Mouse (Mus musculus): ENCODE data around the gene Tgfbi.

Tgfbi gene

DNA sequence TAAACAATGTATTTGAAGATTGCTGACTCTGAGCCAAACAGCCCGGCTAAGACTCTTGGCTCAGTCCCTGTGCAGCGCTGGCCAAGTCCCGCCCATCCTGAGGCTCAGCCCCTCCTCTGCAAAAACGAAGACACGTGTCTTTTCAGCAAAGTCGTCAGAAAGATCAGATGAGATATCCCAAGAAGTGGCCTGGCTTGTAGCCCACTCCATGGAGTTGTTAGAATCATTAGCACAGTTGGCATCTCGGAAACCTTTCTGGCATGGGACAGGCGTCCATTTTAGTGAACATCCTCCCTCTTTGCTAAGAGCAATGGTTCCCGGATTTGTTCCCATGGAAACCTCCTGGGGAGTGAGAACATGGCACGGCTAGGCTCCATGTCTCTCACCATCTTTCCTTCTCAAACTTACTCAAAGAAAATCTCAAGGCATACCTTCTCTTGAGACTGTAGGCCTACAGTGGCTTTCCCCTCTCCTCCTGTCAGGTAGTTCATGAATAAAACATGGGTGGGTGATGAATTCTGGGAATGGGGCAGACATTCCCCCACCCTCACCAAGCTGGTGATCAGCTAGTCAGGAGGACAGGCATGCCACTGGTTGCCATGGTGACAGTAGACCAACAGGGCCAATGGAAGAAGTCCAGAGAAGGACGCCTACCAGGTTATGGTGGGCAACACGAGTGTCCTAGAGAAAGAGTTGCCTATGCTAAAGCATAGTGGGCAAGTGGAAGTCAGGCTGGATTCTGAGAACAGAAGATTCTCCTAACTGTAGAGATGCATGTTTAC is 11.3 kb upstream of the Tgfbi start:
- no peak for DNase-seq (ENCODE audit: low spot score)

DNA sequence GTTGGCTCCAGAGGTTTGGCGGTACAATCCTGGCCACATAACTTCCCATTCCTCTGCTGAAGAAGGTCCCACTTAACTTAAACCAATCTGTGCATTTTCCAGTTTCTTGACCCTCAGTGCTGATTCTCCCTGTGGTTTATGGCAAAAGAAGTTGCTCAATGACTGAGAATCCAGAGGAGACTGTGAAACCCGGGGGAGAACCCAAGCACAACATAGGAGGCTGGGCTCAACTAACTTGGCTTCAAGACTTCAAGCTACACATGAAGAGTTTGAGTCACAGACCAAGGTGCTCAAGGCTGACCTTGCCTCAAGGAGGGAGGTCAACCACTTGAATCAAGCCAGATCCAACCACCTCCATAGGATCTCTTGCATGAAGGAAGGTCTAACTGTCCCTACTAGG is 9.8 kb upstream of the Tgfbi start:
- no peak for DNase-seq (ENCODE audit: low spot score)

DNA sequence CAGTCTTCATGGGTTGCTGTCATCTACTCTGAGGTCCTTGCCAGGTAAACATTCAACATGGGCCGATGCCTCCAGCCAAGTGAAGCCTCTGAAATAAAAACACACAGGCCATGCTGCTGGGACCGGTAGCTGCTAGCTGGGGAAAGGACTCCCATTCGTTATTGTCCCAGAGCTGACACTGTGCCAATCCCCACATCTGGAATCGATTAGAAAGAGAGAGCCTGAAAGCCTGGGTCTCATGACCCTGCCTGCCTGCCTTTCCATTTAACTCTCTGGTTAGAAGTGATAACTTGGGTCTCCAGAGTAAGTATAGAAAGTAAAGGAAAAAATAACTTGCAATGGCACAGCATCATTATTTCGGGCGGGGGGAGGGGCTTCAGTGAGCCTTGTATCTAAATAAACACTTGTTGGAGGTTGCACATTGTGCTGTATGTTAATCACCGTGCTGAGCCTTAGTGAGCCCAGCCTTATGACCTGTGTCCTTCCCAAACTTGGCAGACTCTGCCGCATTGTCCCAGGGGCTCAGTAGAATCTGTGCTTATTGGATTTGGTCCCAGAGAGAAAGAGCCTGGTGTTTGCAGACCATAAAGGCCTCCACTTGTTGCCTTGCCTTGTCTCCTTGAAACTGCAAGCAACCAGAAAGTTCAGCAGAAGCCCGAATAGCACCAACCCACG is 9.0 kb upstream of the Tgfbi start:
- DNase-seq (ENCODE audit: low spot score): peak; percentile 86

DNA sequence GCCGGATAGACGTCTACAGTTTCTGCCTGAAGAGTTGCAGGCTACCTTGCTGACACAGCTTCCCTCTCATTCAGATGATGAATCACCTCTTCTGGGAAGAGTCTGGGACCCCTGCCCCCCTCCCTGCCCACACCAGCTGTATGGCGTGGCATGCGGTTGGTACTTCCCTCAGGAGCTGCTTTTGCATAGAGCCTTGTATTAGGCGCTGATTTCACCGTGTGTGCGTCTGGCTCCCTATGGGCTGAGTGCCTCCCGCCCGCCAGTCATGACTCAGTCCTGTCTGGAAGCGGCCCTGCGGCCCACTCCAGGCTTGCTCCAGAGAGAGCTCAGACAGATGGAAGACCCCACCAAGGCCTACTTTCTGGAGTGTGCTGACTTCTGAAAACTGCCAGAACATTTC is 8.1 kb upstream of the Tgfbi start:
- peak; percentile 71 for DNase-seq (ENCODE audit: low spot score)

DNA sequence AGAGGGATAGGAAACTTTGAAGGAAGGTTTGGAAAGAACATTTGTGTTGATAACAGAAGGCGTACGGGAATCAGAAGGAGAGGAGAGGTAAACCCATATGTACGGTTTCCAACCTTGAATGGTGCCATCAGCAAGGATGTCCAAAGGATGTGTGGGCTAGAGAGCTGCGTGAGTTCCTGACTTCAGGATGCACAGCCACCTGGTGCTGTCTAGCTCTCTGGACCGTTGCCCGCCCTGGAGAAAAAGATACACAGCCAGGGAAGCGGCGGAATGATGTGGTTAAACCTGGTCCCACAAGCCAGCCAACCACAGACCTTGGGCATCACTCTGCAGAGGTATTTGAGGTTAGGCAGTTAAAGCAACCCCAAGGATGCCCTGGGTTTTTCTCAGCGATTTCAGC is 3.8 kb upstream of the Tgfbi start:
- DNase-seq (ENCODE audit: low spot score): no peak

DNA sequence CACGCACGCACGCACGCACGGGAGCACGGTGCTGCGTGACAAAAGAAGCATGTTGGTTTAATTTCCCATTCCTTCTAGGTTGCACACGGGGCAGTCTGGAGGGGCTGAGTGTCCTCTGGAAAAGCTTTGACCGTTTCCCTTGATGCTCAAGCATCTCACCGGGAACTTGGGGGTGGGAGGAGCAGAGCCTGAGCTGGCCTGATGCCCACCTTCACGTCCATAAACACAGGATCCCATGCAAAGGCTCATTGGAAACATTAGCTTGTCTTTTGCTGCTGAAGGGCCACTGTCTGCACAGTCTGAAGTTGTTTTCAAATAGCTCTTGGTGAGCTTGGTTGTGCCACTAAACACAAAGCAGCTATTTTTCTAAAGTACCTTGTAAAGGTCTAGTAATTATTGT is 2.6 kb upstream of the Tgfbi start:
- DNase-seq (ENCODE audit: low spot score): no peak

DNA sequence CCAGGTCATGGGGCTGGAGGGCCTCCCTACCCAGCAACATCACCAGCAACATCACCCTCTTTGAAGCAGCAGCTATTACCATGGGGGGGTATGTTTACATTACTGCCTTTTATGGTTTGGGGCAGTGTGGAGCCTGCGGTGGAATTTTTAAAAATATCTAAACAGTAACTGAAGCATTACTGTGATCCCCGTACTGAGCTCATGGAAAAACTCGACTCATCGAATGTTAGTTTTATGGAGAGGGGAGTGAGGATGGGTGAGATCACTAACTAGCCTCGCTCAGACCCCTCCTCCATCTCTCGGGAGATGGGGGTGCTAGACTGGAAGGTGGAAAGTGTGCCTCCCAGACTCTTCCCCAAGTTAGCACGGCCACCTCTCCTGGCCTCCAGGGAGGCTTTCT is 2.1 kb upstream of the Tgfbi start:
- no peak for DNase-seq (ENCODE audit: low spot score)

DNA sequence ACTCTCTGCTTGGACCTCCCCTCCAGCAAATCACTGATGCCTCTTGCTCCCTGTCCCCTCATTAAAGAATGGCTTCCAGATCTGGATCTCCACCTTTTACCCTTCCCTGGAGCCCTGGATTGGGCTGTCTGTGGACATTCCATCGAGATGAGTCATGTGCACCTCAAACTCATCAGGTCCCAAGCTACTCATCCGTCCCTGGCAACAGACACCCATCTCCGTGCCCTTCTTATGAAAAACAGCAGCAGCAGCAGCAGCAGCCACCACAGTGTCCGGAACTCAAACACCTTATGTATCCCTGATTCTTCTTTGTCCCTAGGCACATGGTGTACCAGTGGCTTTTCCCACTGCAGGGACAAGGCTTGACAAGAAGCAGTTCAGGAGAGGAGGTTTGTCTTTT is 1.5 kb upstream of the Tgfbi start:
- DNase-seq (ENCODE audit: low spot score): no peak

DNA sequence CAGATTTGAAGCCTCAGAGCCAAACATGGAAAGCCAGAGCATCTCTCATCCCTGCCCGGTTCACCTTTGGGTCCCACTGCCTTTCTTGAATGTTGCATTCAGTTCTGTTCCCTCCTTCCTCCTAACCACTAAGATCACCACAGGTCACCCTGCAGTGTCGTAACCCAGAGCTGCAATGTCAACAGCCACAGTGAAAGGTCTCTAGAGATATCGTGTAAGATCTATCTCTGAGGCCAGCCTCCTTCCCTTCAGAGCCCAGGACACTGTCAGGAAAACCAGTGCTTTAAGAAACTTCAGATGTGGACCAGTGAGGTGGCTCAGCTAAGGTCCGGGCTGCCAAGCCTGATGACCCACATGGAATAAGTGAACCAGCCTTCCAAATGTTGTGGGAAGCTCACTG is 1.8 kb downstream of the Tgfbi start:
- DNase-seq (ENCODE audit: low spot score): no peak

DNA sequence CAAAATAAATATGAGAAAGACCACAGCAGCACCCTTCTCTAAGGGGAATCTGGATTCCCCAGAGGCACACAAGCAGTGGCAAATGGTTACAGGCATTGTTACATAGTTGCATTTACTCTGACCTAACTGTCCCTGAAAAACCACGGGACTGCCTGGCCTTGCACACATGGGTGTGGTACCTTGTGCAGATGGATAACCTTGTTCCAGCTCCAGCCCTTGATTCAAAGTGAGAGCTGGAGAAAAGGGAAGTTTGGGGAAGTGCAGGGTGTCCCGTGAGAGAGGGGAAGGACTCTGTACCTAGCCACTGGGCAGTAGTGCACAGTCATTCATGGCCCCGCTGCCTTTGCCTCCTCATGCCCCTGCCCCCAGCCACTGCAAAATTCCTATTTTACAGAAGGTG is 2.4 kb downstream of the Tgfbi start:
- no peak for DNase-seq (ENCODE audit: low spot score)

DNA sequence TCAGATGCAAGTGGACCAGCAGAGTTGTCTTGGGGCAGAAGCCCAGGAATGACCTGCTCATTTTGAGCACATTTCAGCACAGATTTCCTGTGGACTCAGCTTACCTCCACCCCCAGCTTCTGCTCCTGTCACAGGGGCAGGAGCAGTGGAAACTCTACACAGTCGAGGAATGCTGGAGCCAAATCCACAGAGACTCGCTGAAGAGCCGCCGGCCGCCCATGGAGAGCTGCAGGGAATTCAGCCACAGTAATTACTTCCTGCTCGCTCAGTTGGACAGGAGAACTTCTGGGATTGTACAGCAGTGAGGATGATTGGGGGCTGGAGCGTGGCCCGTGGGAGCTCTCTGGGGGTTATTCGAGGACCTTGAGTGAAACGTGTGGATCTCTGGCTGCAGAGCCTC is 3.0 kb downstream of the Tgfbi start:
- DNase-seq (ENCODE audit: low spot score): peak; percentile 46

DNA sequence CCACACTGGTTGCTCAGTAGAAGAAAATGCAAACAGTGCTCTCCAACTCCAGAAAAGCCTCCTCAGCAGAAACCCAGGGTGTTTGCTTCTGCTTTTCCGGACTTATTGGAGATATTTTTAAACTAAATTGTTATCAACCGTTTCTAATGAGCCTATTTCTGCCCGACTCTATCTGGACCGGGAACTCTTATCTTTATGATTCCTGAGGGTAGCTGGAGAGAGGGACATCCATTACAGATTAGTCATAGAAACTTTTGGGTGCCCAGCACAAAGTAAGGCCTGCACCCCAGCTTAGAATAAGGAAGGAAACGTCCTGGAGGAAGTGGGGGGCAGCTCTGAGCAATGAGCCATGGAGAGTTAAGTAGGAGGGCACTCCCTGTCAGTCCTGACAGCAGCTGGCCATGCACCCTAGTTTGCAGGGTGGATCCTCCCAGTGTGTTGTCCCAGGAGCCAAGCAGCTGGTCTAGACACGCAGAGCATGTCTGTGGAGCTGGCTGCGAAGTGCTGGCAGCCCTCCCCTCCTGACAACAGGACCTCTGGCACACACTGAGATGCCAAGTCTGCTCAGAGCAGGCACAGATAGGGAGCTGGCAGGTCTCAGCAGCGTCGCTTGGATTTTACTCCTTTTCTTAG is 4.2 kb downstream of the Tgfbi start:
- no peak for DNase-seq (ENCODE audit: low spot score)

DNA sequence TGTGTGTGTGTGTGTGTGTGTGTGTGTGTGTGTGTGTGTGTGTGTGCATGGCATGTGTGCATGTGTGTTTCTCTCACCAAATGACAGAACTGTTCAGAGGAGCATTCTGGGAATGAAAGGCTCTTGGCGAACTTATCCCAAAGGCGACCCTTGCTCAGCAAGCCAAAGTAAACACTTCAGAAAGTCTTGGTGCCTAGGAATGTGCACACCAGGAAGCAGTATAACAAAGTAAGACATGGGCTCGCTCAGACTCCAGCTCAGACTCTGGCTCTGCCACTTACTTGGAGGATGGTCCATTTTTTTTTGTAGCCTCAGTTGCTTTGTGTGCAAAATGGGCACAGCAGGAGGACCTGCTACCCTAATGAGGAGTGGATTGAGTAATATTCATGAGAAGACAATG is 5.4 kb downstream of the Tgfbi start:
- DNase-seq (ENCODE audit: low spot score): no peak

DNA sequence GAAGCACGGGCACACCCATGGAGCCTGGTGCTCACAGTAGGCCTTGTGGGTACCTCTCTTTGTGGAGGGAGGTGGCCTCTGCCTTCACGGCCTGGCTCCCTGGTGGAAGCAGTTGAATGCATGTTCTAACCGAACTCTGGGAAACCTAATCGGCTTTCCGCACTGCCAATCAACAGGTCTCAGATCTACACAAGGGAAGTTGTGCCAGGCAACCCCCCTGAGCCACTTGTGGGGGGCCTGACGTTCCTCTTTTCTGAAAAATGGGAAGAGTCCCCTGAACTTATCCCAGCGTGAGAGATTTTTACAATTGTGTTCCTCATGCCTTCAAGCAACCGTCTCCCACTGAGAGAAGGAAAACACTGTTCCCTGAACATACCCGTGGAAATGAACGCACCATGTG is 5.9 kb downstream of the Tgfbi start:
- DNase-seq (ENCODE audit: low spot score): no peak

DNA sequence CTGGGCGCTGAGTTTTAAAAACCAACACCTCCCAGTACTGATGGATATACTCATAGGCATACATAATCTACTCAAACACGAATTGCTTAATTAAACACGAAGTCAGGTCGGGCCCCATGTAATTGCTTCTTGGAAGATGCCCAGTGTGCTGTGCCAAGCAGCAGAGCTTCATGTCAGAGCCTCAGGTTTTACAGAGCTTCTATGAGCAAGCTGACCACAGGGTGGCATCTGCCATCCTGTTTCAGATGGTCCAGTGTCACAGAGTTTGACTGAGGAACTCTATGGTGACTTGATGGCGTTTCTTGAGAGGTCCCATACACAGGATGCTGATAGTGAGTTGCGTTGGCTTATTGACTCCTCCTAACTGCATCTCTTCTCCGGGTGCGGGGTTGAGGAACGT is 6.5 kb downstream of the Tgfbi start:
- DNase-seq (ENCODE audit: low spot score): no peak

DNA sequence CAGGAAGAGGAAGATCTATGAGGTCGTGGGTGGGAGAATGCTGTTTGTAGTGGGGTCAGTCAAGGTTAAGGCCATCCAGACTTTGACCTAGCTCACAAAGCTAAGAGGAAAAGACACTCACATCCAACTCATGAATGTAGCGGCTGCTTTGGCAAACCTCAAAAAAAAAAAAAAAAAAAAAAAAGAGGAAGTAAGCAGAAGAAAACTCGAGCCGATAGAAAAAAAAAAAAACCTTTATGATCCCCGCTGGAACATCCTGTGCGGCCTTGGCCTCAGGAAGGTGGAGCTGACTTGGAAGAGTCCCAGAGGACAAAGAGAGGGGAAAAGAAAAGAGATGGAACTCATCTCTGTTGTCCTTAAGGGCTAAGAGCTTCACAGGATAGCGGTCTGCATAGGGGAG is 7.1 kb downstream of the Tgfbi start:
- DNase-seq (ENCODE audit: low spot score): no peak

DNA sequence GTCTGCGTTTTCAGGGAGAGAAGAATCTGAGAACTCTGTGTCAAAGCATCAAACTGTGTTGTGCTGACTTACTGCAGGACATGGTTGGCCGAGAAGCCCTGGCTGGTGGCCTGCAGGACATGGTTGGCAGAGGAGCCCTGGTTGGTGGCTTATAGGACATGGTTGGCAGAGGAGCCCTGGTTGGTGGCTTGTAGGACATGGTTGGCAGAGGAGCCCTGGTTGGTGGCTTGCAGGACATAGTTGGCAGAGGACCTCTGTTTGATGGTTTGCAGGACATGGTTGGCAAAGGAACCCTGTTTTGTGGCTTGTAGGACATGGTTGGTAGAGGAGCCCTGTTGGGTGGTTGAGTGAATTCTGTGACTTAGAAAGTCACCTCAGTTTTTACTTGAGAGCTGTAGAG is 7.9 kb downstream of the Tgfbi start:
- no peak for DNase-seq (ENCODE audit: low spot score)

DNA sequence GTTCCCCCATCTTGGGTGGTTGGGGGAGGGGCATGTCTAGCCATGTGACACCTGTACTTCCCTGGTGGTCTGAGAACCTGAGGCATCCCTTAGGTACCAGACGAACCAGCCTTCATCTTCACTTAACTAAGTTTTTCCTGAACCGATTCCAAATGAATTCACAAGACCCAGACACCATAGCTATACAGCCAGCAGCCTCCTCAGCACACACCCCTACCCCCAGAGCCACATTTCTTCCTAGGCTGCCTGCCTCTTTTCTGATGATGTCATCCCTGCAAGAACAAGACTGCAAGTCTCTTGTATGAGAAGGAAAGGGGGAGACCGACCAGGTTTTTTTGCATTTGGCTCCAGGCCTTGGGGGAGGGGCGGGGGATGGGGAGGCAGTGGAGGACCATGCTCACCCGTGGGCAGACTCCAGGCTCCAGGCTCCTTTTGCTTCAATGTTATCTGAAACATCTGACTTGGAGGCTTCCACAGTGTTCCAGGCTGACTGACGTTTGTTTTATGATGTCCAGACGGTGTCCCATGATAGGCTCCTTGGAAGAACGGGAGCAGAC is 13.0 kb downstream of the Tgfbi start:
- DNase-seq (ENCODE audit: low spot score): no peak

DNA sequence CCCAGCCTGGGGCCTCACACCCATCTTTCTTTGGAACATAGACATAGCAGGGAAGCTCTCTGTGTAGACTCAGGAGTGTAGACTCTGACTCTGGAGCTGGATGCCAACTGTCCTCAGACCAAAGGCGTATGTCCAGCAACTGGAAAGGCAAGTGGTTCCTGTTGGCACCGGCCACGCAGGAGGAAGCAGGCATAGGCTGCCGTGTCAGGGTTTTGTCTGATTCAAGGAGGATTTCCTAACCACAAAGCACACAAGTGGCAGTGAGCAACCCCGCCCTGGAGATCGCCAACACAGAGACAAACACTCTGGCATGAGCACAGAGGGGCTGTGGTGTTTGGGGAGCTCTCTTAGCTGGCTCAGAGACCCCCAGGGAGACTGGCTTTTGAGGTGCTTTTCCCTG is 17.2 kb downstream of the Tgfbi start:
- DNase-seq (ENCODE audit: low spot score): no peak

DNA sequence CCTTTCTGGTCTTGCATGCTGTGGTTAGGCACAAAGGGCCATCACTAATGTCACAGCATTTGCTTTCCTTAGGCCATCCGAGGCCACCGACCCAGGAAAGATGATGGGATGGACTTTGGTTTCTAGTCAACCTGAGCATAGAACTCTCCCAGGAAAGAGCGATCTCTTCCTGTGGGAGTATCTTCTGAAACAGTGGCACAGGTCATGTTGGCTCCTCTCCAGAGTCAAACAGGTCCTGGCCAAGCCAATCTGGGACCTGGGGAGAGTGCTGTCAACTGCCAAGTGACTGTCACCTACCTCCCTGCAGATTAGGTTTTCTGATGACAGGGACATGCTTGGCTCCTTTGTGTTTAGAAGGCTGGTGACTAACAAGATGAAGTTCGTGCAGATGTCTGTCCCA is 20.8 kb downstream of the Tgfbi start:
- no peak for DNase-seq (ENCODE audit: low spot score)

DNA sequence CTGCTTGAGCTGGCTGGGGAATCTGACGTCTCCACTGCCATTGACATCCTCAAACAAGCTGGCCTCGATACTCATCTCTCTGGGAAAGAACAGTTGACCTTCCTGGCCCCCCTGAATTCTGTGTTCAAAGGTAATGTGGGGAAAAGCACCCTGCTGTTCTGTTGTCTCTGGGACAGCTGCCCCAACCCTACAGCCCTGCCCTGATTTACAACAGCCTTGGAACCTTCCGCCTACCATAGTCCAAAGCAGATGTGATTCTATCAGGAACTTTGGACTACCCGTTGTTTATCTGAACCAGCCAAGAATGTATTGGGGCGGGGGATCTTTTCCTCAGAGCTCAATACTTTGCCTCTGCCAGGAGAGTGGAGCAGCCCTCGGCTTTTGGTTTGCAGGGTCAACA is 21.2 kb downstream of the Tgfbi start:
- DNase-seq (ENCODE audit: low spot score): no peak

DNA sequence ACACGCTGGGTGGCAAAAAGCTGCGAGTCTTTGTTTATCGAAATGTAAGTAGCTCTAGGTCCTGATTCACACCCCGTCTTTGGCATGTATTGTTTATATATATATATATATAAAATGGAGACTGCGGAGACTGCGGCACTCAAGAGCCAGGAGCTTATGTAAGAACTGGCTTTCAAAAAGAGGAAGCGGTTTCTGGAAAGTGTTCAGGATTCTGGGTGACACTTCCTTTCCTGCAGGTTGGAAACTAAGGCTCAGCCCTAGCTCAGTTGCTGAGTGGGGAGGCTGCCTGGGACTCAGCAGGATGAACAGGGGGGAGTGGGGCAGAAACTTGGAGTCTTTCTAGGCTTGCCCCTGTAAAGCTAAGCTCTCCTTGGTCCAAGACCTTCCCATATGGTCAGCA is 22.0 kb downstream of the Tgfbi start:
- DNase-seq (ENCODE audit: low spot score): no peak

DNA sequence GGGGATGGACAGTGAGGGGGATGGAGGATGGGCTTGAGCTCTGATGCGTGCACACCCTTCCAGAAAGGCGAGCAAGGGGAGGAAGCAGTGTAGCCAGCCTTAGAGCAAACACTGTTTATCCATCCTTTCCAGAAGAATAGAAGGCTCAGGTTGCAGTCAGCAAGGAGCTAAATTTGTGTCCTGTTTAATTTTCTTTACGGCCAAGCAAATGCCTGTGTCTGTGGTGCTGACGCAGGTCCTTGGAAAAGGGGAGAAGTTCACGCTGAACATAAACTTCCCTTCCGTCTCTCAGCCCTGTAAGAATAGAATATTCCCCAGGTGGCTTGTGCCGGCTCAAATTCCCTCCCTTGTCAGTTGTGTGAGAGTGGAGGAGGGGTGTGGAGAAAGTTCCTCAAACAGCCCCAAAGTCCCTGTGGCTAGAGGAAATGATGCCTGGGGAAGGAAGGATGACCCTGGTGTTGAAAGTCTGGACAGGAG is 24.9 kb downstream of the Tgfbi start:
- DNase-seq (ENCODE audit: low spot score): peak; percentile 73
